Mouse (Mus musculus) retina, embryonic 14.5 days (tissue): ENCODE results near the gene Acbd6.

Experiments
- DNase-seq: peaks from one replicate; pipeline ENCODE4 v3.0.0-alpha.2; 2015; ENCODE audit warnings: low spot score

Gene Acbd6

DNA sequence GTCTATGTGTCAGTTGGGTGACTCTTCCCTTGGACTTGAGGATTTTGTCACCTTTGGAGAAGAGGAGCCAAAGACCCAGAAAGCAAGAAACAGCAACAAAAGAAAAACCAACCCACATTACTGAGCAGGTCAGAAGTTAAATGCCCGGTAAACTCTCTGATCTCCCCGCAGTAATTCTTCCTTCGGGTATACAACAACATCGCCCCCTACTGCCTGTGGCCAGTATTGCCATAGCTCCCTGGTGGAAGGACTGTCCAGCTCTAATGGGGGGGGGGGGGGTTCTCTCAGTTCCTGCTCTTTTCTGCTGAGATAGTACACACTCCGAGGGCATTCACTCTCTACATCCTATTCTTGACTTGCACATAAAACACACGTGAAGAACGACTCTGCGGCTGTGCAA is 163.5 kb downstream of the Acbd6 start:
- DNase-seq: peak; percentile 79

- DNase-seq: no peak
Measured at GRCm38 (mm10) chr1:155722185-155722584, 164.3 kb downstream of the Acbd6 start.

DNA sequence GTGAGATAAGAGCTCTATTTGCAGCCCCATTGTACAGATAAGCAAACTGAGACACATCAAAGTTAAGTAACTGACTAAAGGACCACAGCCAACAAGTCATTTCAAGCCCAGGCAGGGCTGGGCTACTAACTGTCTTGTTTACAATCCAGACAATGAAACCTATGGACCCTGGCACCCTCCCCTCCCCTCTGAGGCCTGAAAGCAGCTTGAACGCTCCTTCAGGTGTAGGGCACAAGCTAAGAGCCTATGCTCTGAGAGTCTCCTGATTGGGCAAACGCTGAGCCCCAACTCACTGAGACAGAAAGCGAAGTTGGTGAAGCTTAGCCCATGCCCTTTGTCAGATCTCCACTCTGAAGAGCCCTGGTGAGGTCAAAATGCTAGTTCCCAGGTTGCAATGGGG is 166.4 kb downstream of the Acbd6 start:
- DNase-seq: no peak

- DNase-seq: no peak
Measured at GRCm38 (mm10) chr1:155725876-155726275, 168.0 kb downstream of the Acbd6 start.

DNA sequence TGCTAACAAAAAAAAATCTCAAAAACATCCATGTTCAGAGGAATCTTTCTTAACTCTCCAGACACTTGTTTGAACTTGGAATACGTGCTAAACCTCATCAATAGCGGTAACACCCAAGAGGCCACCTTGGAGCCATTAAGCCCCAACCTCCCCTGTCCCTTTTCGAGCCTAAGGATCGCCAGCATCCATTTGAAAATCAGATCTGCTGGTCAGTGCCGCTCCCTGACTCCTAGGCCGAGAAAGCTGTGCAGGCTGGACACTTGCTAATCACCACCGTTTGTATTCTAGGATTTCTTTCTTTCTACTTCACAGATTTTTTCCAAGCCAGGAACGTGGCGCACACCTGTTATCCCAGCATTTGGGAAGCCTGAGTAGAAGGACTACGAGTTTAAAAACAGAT is 169.9 kb downstream of the Acbd6 start:
- DNase-seq: no peak

GRCm38 (mm10) chr1:155729113-155729795 is 171.3 kb downstream of the Acbd6 start:
- DNase-seq: no peak

- no peak for DNase-seq
Measured at GRCm38 (mm10) chr1:155731156-155731555, 173.2 kb downstream of the Acbd6 start.

DNA sequence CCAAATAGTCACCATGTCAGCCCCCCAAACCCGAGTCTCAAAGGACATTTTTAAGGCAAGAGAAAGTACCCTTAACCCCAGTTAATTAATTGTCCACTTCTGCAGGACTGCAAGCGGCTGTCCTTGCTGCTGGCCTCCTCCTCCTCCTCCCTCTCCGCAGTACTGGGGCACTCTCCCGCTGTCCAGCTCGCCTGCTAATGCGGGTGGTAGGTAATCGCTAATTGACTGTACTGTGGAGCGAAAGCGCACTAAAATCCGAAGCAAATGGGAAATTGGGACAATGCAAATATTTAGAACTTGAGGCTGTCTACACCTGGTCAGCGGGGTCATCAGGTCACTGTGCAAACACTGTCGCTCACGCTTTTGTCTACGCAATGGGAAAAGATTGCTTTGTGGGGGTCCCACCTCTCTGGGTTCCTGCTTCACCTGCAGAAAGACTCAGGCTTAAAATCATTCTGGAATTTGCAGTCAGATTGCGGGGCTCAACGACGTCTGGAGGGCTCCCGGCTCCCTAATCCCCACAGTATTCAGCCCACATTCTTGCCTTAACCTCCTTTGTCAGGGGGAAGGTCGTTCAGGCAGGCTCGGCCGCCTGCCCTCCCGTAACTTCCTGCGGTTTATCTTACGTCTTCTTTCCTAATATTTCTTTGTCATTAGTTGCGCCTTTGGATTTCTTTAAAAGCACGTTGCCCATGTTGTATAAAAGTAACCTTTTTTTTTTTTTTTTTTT is 178.3 kb downstream of the Acbd6 start:
- no peak for DNase-seq

DNA sequence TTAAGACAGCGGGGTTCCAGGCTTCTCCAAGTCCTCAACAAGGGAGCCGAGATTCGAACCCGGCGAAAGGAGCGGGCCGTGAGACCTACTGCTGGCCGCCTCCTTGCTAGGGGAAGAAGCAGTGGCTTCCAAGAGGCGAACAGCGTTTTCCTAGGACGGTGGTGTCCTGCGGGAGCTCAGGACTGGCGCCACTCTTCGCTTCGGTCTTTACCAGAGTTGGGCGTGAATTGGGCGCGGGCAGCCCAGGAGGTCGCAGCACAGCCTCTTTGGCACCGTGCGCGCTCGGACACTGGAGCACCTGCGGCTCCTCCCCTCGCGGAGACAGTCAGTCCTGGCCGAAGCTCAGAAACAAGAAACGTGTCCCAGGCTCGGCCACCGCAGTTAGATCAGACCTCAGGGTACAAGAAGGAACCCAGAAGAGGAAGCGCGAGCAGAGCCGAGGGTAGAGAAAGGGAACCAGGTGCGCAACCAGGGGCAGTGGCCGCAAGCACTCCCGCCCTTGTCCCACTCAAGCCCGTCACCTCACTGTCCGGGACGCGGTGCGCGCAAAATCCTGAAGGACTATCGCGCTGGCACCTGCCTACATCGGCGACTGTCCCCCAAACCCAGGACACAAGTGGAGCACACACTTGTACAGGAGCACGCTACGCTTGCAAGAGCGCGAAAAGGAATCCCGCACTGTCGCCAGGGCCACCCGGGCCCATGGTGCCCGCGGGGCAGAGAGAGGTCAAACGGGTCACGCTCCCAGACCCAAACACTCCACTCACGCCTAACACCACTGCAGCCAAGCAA is 179.3 kb downstream of the Acbd6 start:
- no peak for DNase-seq

- DNase-seq: no peak
Measured at GRCm38 (mm10) chr1:155737809-155738383, 180.0 kb downstream of the Acbd6 start.
